Mouse (Mus musculus) lung, postnatal 25 days (tissue): Measurements from ENCODE around the gene Sec16a.
"Not testable (repeated sequence)": the region's sequence is repeated elsewhere in the genome, so short reads cannot be mapped to it uniquely, and the experiment has no call there.

Experiments used
- DNase-seq: peaks from one replicate; pipeline ENCODE4 v3.0.0; 2022; ENCODE audit warnings: low spot score

Gene Sec16a

GRCm38 (mm10) chr2:26389154-26389690, 55.8 kb downstream of the Sec16a start, which contains the start of the genes Entr1 and Pmpca:
TSS of gene Entr1 (minus strand) at chr2:26389316.
TSS of gene Pmpca (plus strand) at chr2:26389339.
- DNase-seq = peak; percentile 77

- no peak for DNase-seq
Measured at GRCm38 (mm10) chr2:26388682-26389153, 56.3 kb downstream of the Sec16a start.

- DNase-seq = no peak
Measured at GRCm38 (mm10) chr2:26387713-26388112, 57.3 kb downstream of the Sec16a start.

- DNase-seq = not testable (repeated sequence)
Measured at GRCm38 (mm10) chr2:26380871-26381270, 64.1 kb downstream of the Sec16a start.

- peak; percentile 81 for DNase-seq
Measured at GRCm38 (mm10) chr2:26380131-26380771, 64.8 kb downstream of the Sec16a start, which contains the start of gene Snapc4. TSS of gene Snapc4 (minus strand) at chr2:26380653.

- no peak for DNase-seq
Measured at GRCm38 (mm10) chr2:26372396-26372795, 72.6 kb downstream of the Sec16a start.

- no peak for DNase-seq
Measured at GRCm38 (mm10) chr2:26368572-26368971, 76.4 kb downstream of the Sec16a start.

GRCm38 (mm10) chr2:26367911-26368310, 77.1 kb downstream of the Sec16a start:
- DNase-seq = no peak

- DNase-seq = peak; percentile 39
Measured at GRCm38 (mm10) chr2:26364738-26365465, 80.1 kb downstream of the Sec16a start.

- no peak for DNase-seq
Measured at GRCm38 (mm10) chr2:26363481-26363880, 81.5 kb downstream of the Sec16a start.

GRCm38 (mm10) chr2:26362991-26363390, 82.0 kb downstream of the Sec16a start:
- no peak for DNase-seq

- DNase-seq = peak; percentile 46
Measured at GRCm38 (mm10) chr2:26360772-26361171, 84.2 kb downstream of the Sec16a start, which contains the start of gene Card9. TSS of gene Card9 (minus strand) at chr2:26360918.

GRCm38 (mm10) chr2:26359983-26360382, 85.0 kb downstream of the Sec16a start:
- DNase-seq = peak; percentile 31
